In genomic region chr17:7217791-7218329, GRCm38 (mm10) we compare ENCODE assay signal across 13 mouse cellular contexts. TPM values are rescaled to one million over a fixed set of nuclear protein-coding genes. Genes with fewer than 3 reads are reported as not detected.
A peak's percentile ranks its signal among the peaks of the same experiment; 100 is the strongest.
DNase-seq lines count a peak whose midpoint lies in the region; ATAC-seq lines count a peak whose summit lies in the region.
"Had no signal": no experiment of that assay in that cellular context is flagged by ENCODE, and none has a peak within 500 bp of the region (broad histone marks: within the 10 kb centered on the region; RNA-seq: fewer than 3 reads in every experiment).

No protein-coding gene starts in this region.

- H3K27me3 ChIP-seq in forebrain, embryonic 13.5 days = no peaks in the 10 kb centered on the region
- H3K27me3 ChIP-seq in neural tube, embryonic 15.5 days (replicated peaks) = no peaks in the 10 kb centered on the region
- H3K27me3 ChIP-seq: CH12.LX; kidney, embryonic 15.5 days; liver, embryonic 13.5 days had no signal

- no peak overlapping the region for H3K9ac ChIP-seq in forebrain, embryonic 13.5 days
- H3K9ac ChIP-seq in neural tube, embryonic 15.5 days (replicated peaks) = no peak overlapping the region
- H3K9ac ChIP-seq: kidney, embryonic 15.5 days; liver, embryonic 13.5 days had no signal

- ATAC-seq in forebrain, embryonic 13.5 days = 0 out of 2 replicates have a peak, but pooled peaks have one; percentile 26
- ATAC-seq in neural tube, embryonic 15.5 days (ENCODE audit: low FRiP score) = no peak; the same call in 1 of the 2 replicates
- no peak for ATAC-seq in megakaryocyte, adult 5-6 weeks (ENCODE audit: poor library complexity, severe bottlenecking)

- H3K9me3 ChIP-seq in forebrain, embryonic 13.5 days (replicated peaks) = no peaks in the 10 kb centered on the region
- H3K9me3 ChIP-seq in neural tube, embryonic 15.5 days (replicated peaks) = no peaks in the 10 kb centered on the region
- H3K9me3 ChIP-seq: kidney, embryonic 15.5 days; liver, embryonic 13.5 days had no signal

- H3K4me1 ChIP-seq in forebrain, embryonic 13.5 days = peaks cover 40% of the 10 kb centered on the region
- H3K4me1 ChIP-seq in neural tube, embryonic 15.5 days = peaks cover 38% of the 10 kb centered on the region
- H3K4me1 ChIP-seq: liver, embryonic 13.5 days had no signal

- H3K4me3 ChIP-seq in forebrain, embryonic 13.5 days = no peak overlapping the region
- no peak overlapping the region for H3K4me3 ChIP-seq in neural tube, embryonic 15.5 days (replicated peaks)
- H3K4me3 ChIP-seq: kidney, embryonic 15.5 days; liver, embryonic 13.5 days had no signal

- peak; percentile 47 for DNase-seq in layer of hippocampus, adult 11-12 months (ENCODE audit: low spot score)
- no peak for DNase-seq in layer of hippocampus, postnatal 14 days (ENCODE audit: low spot score in 2 of 2)
- DNase-seq in retina, postnatal 1 day = peak; percentile 51
- no peak for DNase-seq in retina, embryonic 14.5 days (ENCODE audit: low spot score)
- no peak for DNase-seq in cerebellum, adult 18-20 months
- DNase-seq: gastrocnemius, postnatal 10 days; heart, postnatal 14 days; liver, embryonic 13.5 days had no signal

- H3K4me2 ChIP-seq in forebrain, embryonic 13.5 days = no peak overlapping the region
- no peak overlapping the region for H3K4me2 ChIP-seq in neural tube, embryonic 15.5 days
- H3K4me2 ChIP-seq: kidney, embryonic 15.5 days; liver, embryonic 13.5 days had no signal

- 57% methylated on average over 11 of the region's 11 CpGs for WGBS in forebrain, embryonic 13.5 days
- WGBS in neural tube, embryonic 15.5 days = 58% methylated on average over 11 of the region's 11 CpGs

- H3K36me3 ChIP-seq in forebrain, embryonic 13.5 days (ENCODE audit: poor library complexity, severe bottlenecking) = no peaks in the 10 kb centered on the region
- H3K36me3 ChIP-seq in neural tube, embryonic 15.5 days = no peaks in the 10 kb centered on the region
- H3K36me3 ChIP-seq: kidney, embryonic 15.5 days; liver, embryonic 13.5 days had no signal

- H3K27ac ChIP-seq in forebrain, embryonic 13.5 days = peak overlapping the region; percentile 21; the same call in 1 of the 2 replicates
- peak overlapping the region; percentile 65; the same call in 1 of the 2 replicates for H3K27ac ChIP-seq in neural tube, embryonic 15.5 days (replicated peaks)
- H3K27ac ChIP-seq: kidney, embryonic 15.5 days; liver, embryonic 13.5 days had no signal

RNA-seq across cellular contexts. Expression of gene Rps6ka2, which starts 47.9 kb away (rescaled TPM):
- 10 to 100 TPM; 29.2 to 30.0 TPM for total RNA-seq in layer of hippocampus, postnatal 14 days (2021)
- polyA plus RNA-seq in forebrain, embryonic 13.5 days (2015; fragmentation: Nextera tagmentation; extraction: Ambion mirVana) = 17.7 and 20.9 TPM in 2 replicates
- 15.0 and 17.9 TPM in 2 replicates for polyA plus RNA-seq in neural tube, embryonic 15.5 days (2015; fragmentation: Nextera tagmentation; extraction: Ambion mirVana)
- 5.6 and 6.7 TPM in 2 replicates for total RNA-seq in megakaryocyte, adult 5-6 weeks (2015)
- total RNA-seq in megakaryocyte, adult 5-6 weeks (2017) = 5.5 and 6.5 TPM in 2 replicates

Comparison
In these comparisons a context has a peak if more than half of its experiments do, and no peak if none do; other contexts are left out.
1. DNase-seq: peak in layer of hippocampus, adult 11-12 months (single experiment) and retina, postnatal 1 day (single experiment); none in layer of hippocampus, postnatal 14 days (0 of 2), retina, embryonic 14.5 days (single experiment) and cerebellum, adult 18-20 months (0 of 2).